Mouse (Mus musculus) spleen, adult 2 months (tissue): Measurements from ENCODE around the gene Bicc1.

Experiments used
- CTCF ChIP-seq: fragments of 200-500 bp; IDR thresholded peaks from 2 replicates; pipeline ENCODE4 v1.5.1; 2011; ENCODE audit warnings: mild to moderate bottlenecking, inconsistent platforms; ENCODE audit not compliant: insufficient read depth, insufficient read length, insufficient replicate concordance; ENCODE audit errors: extremely low read depth
- POLR2A ChIP-seq: fragments of 200-500 bp; IDR thresholded peaks from 2 replicates; pipeline ENCODE4 v1.6.1; 2011; ENCODE audit warnings: low read depth, low read length, inconsistent platforms

GRCm38 (mm10) chr10:71052748-71053147 is 106.8 kb downstream of the Bicc1 start:
- TF ChIP-seq POLR2A (no peak), CTCF (no peak)
